Mouse (Mus musculus): ENCODE data around the gene Ddx54. TPM values are rescaled to one million over a fixed set of nuclear protein-coding genes. Genes with fewer than 3 reads are reported as not detected.

Gene Ddx54
- polyA plus RNA-seq, 1 experiment from 2014 or later: 59.4 TPM

DNA sequence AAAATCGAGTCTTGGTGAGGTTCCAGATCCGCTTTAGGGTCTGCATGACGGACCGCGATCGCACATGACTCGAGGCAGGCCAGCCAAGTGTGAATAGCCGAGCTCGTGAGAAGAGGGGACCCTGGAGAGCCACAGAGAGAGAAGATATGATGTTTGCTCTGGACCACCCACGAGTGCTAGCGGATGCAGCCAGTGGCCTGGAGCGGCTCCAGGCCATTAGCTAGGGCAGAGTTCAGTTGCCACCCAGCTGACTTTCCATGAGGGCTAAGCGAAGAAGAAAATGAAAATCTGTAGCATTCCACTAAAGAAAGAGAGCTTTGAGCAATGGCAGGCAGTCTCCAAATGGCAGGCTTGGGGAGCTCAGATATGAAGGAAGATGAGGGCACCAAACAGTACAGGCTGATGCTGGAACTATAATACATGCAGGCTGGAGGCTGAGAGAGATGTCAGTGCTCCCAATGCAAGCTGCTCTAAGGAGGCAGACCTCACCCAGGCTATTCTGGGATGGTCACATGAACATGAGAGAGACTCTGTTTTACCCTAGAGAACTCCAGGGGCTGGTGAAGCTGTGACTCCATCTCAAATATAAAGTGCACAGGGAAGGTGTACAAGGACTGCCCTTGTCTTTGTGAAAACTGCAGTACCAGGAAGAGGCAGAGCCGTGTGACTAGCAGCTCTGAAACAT, 41.3 kb upstream of the Ddx54 start:
- no peaks in the 10 kb centered on the region for H3K27me3 ChIP-seq (ENCODE audit: low read depth, poor library complexity, severe bottlenecking)
- H3K4me3 ChIP-seq: no peak overlapping the region
- peaks cover 48% of the 10 kb centered on the region for H3K4me1 ChIP-seq
- WGBS: 71% methylated on average over 14 of the region's 14 CpGs
- H3K27ac ChIP-seq (replicated peaks): peak overlapping the region; percentile 49
- no peaks in the 10 kb centered on the region for H3K9me3 ChIP-seq (replicated peaks)
- DNase-seq (ENCODE audit: low spot score): no peak
- no peaks in the 10 kb centered on the region for H3K36me3 ChIP-seq

DNA sequence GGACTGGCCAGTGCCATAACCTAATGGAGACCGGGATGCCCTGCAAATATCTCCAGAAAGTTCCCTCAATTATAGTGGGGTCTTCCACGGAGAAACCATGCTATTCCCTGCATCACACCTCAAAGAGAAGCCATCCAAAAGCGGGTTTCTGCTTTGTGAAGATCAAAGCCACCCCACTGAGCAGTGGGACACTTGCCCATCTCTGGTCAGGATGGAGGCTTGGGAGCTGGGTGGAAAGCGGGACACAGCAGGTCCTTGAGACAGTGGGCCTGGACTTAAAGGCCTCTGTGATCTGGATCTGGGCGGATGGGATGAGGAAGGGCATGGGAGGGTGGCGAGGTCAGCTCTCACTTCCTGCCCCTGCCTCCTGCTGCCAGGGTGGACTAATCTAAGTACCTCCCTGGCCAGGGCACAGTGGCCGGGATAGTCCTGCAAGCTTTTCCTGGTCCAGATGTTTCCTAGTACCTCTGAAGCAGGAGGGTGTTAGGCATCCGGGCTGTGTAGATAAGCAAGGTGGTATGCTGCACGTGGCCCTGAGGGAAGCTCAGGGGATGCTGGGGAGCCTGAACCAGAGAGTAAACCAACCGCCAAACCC, 38.0 kb upstream of the Ddx54 start:
- peaks cover 39% of the 10 kb centered on the region for H3K4me1 ChIP-seq
- H3K27ac ChIP-seq (replicated peaks): no peak overlapping the region
- no peaks in the 10 kb centered on the region for H3K27me3 ChIP-seq (ENCODE audit: low read depth, poor library complexity, severe bottlenecking)
- no peaks in the 10 kb centered on the region for H3K9me3 ChIP-seq (replicated peaks)
- no peak overlapping the region for H3K4me3 ChIP-seq
- DNase-seq (ENCODE audit: low spot score): no peak
- 75% methylated on average over 10 of the region's 10 CpGs for WGBS
- peaks cover under 1% of the 10 kb centered on the region; the same call in 1 of the 2 replicates for H3K36me3 ChIP-seq

DNA sequence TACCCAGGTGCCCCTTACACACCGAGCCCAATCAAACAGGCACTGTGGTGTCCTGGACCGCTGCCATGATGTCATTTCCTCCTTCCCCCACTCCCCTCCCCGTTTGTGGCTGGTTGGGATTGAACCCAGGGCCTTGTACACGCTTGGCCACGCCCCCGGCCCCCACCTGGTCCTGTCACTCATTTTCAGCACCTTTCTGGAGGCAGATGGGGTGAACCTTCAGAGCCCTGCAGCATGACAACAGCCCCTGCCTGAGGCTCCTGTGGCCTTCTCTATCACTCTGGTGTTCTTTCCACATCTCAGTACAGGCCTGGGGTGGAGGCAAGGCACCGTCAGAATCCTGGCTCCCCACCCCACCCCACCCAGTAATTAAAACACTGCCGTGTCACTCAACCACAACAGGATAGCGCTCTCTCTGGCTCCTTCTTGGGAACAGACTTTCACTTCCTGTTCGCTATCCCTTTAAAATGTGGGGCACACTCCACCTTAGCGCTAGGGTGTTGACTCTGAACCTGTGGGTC, 35.7 kb upstream of the Ddx54 start:
- H3K4me1 ChIP-seq: peaks cover 29% of the 10 kb centered on the region
- no peak for DNase-seq (ENCODE audit: low spot score)
- no peaks in the 10 kb centered on the region for H3K9me3 ChIP-seq (replicated peaks)
- no peak overlapping the region for H3K4me3 ChIP-seq
- H3K27me3 ChIP-seq (ENCODE audit: low read depth, poor library complexity, severe bottlenecking): no peaks in the 10 kb centered on the region
- WGBS: 88% methylated on average over 11 of the region's 11 CpGs
- H3K27ac ChIP-seq (replicated peaks): no peak overlapping the region
- peaks cover 19% of the 10 kb centered on the region for H3K36me3 ChIP-seq

DNA sequence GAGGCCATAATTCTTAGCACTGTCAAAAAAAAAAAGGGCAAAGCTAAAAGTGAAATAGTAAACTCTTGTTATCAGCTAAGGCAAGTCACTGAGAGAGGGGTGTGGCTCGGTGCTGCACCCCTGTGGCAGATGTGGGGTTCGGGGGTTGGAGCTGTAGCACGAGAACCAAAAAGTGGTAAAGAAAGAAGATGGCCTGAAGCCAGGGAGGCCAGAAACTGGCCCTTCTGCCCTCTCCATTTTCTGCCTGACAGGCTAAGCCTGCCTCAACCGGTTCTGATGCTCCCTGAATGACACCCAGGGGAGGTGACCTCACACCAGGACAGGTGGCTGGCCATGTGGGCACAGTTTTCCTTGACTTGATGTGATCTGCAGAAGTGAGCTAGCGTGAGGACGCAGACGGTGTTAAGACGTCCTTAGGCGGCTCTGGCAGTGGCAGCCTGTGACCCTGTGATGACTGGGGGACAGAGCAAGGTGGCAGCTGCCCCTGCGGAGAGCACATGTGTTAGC, 34.6 kb upstream of the Ddx54 start:
- Histone ChIP-seq H3K4me3 (no peak overlapping the region), H3K9me3 (replicated peaks) (no peaks in the 10 kb centered on the region), H3K27me3 (ENCODE audit: low read depth, poor library complexity, severe bottlenecking) (no peaks in the 10 kb centered on the region), H3K36me3 (peaks cover 26% of the 10 kb centered on the region), H3K4me1 (peaks cover 29% of the 10 kb centered on the region), H3K27ac (replicated peaks) (peak overlapping the region; percentile 55)
- DNase-seq (ENCODE audit: low spot score): no peak
- WGBS: 64% methylated on average over 10 of the region's 10 CpGs

DNA sequence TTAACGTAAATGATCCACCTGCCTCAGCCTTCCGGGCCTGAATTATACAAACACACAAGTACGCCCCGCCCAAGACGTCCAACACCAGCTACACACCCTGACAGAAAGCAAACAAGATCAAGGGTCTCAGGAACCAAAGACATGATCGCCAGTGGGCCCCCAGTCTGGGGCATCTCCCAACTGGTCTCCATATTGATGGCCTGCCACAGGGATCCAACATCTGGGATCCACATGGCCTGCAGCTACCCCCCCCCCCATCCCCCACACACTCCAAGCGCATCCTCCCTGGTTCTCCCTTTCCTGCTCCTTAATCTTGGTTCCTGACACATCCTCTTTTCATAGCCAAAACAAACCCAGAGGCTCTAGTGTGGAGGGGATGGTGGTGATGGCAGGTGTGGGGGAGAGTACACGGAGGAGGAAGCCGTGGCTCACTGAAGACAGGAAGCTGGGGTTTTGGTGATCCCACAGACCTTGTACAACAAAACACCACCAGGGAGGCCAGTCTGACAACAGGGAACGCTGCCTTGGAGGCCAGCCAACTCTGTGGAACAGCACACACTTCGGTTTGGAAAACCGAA, 33.9 kb upstream of the Ddx54 start:
- H3K9me3 ChIP-seq (replicated peaks): no peaks in the 10 kb centered on the region
- H3K27ac ChIP-seq (replicated peaks): peak overlapping the region; percentile 64
- 71% methylated on average over 12 of the region's 12 CpGs for WGBS
- no peak overlapping the region for H3K4me3 ChIP-seq
- H3K36me3 ChIP-seq: peaks cover 32% of the 10 kb centered on the region
- H3K4me1 ChIP-seq: peaks cover 29% of the 10 kb centered on the region
- H3K27me3 ChIP-seq (ENCODE audit: low read depth, poor library complexity, severe bottlenecking): no peaks in the 10 kb centered on the region
- no peak for DNase-seq (ENCODE audit: low spot score)

DNA sequence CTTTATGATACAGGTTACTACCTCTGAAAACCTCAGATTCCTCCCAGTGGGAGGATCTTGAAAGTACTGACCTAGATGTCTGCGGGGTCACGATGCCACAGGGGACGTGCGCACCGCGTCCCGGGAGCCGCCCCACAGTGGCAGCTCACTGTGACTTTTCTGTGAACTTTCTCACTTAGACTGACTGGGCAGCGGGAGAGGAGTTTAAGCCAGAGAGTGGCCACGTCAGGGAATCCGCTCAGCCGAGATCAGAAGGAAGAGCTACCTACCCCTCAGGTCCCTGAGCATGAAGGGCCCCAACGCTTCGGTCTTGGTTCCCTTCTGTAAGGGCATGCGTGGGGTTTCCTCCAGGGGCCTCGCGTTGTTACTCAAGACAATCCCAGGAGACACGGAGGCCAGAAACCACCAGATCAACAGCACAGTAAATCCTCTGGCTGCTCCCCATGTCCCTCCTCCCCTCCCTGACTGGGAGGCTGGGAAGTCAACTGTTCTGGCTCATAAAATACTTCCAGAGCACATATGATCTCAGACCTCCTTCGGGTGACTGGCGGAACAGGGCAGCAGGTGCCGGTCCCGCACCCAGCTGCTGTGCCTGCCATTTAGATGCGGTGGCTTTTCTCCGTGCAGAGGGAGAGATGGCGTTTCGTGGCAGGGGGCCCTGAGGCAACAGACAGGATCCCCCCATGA, 33.2 kb upstream of the Ddx54 start:
- Histone ChIP-seq H3K4me3 (no peak overlapping the region), H3K27ac (replicated peaks) (peak overlapping the region; percentile 64), H3K27me3 (ENCODE audit: low read depth, poor library complexity, severe bottlenecking) (no peaks in the 10 kb centered on the region), H3K9me3 (replicated peaks) (no peaks in the 10 kb centered on the region), H3K36me3 (peaks cover 39% of the 10 kb centered on the region), H3K4me1 (peaks cover 31% of the 10 kb centered on the region)
- no peak for DNase-seq (ENCODE audit: low spot score)
- WGBS: 76% methylated on average over 26 of the region's 26 CpGs

DNA sequence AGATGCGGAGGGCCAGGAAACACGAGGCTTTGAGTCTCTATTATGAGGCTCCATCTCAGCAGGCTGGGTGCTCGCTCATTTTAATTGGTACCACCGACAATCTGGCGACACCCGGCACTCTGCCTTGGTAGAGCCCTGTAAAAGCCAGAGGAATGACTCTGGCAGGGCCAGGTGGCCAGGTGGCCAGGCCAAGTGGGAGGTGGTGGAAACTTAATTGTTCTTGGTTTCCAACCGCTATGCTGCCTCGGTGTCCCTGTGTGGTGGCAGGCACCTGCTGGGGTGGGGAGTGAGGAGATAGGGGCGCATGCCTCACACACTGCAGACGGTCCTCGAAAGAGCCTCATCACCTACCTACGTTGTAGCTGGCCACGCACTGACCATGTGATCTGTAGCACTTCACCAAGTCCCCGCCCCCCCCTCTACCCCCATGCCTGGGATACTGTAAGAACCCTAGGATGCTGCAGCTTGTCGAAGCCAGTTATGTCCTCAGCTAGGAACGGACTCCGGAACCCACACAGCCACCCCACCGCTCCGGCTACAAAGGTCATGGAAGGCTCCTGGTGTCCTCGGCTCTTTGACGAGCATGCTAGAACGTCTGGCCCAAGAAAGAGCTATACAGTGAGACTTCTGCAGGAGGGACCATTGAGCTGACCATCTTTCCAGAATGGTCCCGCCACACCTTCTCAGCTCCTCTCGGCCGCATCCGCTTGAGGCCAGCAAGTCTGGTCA, 32.5 kb upstream of the Ddx54 start:
- WGBS: 90% methylated on average over 26 of the region's 26 CpGs
- peaks cover 38% of the 10 kb centered on the region for H3K4me1 ChIP-seq
- H3K9me3 ChIP-seq (replicated peaks): no peaks in the 10 kb centered on the region
- H3K36me3 ChIP-seq: peaks cover 45% of the 10 kb centered on the region
- no peak for DNase-seq (ENCODE audit: low spot score)
- H3K27ac ChIP-seq (replicated peaks): peak overlapping the region; percentile 64; the same call in 1 of the 2 replicates
- H3K27me3 ChIP-seq (ENCODE audit: low read depth, poor library complexity, severe bottlenecking): no peaks in the 10 kb centered on the region
- no peak overlapping the region for H3K4me3 ChIP-seq

DNA sequence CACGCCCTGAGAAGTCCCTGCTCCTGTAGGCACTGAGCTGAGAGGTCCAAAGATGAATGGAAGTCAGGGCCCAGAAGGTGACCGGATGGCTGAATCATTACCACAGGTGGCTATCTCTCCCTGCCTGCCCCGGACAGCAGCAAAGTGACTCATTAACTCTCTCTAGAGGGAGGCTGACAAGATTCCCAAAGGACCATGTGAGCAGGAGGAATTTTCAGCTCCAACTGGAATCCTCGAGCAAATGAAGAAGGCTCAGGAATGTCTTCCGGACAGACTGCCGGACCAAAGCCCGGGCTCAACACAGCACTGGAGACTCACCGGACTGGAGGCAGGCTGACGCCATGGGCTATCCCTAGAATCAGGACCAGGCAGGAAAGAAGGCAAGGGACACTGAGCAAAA, 30.5 kb upstream of the Ddx54 start:
- WGBS: 91% methylated on average over 9 of the region's 9 CpGs
- no peak for DNase-seq (ENCODE audit: low spot score)

DNA sequence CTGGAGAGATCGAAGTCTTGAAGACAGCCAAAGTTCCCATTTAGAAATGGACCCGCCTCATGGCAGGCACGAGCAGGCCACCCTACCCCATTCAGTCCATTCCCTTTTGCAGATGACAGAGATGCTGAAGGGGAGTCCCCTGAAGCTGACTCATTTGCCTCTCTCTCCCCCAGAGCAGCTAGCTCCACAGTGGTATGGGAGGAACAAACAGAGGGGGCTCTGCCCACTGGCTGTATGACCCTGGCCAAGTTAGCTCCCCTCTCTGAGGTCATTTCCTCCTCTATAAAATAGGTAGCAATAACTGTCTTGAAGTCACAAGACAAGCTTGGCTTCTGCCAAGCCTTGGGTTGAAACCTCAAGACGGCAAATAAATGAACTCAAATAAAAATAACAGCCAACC, 29.0 kb upstream of the Ddx54 start:
- no peak overlapping the region for H3K27ac ChIP-seq (replicated peaks)
- DNase-seq (ENCODE audit: low spot score): no peak
- H3K4me3 ChIP-seq: no peak overlapping the region
- H3K27me3 ChIP-seq (ENCODE audit: low read depth, poor library complexity, severe bottlenecking): peaks cover 18% of the 10 kb centered on the region
- no peaks in the 10 kb centered on the region for H3K9me3 ChIP-seq (replicated peaks)
- 90% methylated on average over 4 of the region's 4 CpGs for WGBS
- peaks cover 60% of the 10 kb centered on the region for H3K4me1 ChIP-seq
- peaks cover 45% of the 10 kb centered on the region for H3K36me3 ChIP-seq

More for the DNA sequence above, 30.5 kb upstream of the Ddx54 start:
- no peak overlapping the region for H3K27ac ChIP-seq (replicated peaks)
- no peaks in the 10 kb centered on the region for H3K9me3 ChIP-seq (replicated peaks)
- peaks cover 45% of the 10 kb centered on the region for H3K36me3 ChIP-seq
- H3K4me3 ChIP-seq: no peak overlapping the region
- peaks cover 52% of the 10 kb centered on the region for H3K4me1 ChIP-seq
- H3K27me3 ChIP-seq (ENCODE audit: low read depth, poor library complexity, severe bottlenecking): peaks cover 10% of the 10 kb centered on the region; the same call in 1 of the 2 replicates

DNA sequence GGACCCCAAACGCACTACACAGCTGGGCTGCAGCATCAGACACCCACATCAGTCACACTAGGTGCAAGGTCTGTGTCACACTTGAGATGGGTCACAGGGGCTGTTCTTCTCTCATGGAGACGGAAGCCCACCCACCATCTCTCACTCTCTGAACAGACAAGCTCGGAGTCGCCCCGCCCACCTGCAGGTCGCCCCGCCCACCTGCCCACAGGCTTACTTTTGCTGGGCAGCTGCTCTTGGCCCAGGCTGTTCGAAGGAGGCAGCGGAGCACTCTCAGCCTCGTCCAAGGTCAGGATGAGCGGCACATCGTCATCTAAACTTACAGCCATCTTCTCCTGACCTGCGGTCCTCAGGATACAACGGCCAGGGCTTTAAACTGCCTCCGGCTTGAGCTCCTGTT, 27.6 kb upstream of the Ddx54 start:
- H3K27me3 ChIP-seq (ENCODE audit: low read depth, poor library complexity, severe bottlenecking): peaks cover 18% of the 10 kb centered on the region
- H3K4me1 ChIP-seq: peaks cover 51% of the 10 kb centered on the region
- peak overlapping the region; percentile 17; the same call in 1 of the 2 replicates for H3K27ac ChIP-seq (replicated peaks)
- no peak overlapping the region for H3K4me3 ChIP-seq
- WGBS: 40% methylated on average over 15 of the region's 15 CpGs
- H3K9me3 ChIP-seq (replicated peaks): no peaks in the 10 kb centered on the region
- DNase-seq (ENCODE audit: low spot score): no peak
- peaks cover 40% of the 10 kb centered on the region for H3K36me3 ChIP-seq

DNA sequence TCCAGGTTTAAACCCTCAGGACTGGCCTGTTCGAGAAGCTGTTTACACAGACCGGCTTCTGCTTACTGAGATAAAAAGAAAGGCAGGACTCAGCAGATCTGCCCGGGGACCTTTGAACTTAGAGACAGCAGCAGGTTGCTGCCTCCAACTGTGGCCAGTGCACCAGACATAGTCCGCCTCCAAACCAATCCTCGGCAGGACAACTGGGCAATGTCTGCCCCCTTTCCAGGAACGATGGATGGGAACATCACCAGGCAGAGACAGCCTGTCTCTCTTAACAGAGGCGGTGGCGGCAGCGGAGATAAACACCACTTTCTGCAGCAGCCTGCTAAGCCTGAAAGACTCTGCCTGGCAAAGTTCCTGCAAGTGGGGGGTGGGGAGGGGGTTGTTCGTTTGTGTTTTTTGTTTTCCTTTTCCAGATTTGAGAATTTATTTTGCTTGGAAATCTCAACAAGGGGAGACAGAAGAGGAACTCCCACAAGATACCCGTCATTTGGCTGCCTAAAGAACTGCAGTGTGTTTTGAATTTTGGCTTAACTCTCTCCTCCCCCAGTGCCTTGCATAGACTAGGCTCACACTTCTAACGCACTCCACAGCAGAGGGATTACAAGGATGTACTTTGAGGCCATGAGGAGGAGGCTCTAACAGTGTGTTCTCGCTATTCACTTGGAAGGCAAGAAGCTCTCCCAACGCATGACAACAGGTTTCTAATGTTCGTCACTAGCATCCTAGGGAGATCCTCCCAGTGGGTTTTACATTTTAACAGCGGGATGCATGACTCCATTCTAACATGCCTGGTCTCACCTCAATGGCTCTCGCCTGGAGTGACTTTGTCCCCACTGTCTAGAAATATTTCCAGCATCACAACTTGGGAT, 25.6 kb upstream of the Ddx54 start:
- no peak for DNase-seq (ENCODE audit: low spot score)
- WGBS: 12% methylated on average over 17 of the region's 17 CpGs

More for the DNA sequence above, 25.6 kb upstream of the Ddx54 start:
- Histone ChIP-seq H3K36me3 (peaks cover 25% of the 10 kb centered on the region), H3K4me3 (peak overlapping the region; percentile 75), H3K4me1 (peaks cover 45% of the 10 kb centered on the region), H3K9me3 (replicated peaks) (no peaks in the 10 kb centered on the region), H3K27ac (replicated peaks) (peak overlapping the region; percentile 88), H3K27me3 (ENCODE audit: low read depth, poor library complexity, severe bottlenecking) (peaks cover 18% of the 10 kb centered on the region)

All from midbrain, embryonic 10.5 days (tissue).